ENCODE assay signal across 9 mouse cellular contexts in the genomic region with DNA sequence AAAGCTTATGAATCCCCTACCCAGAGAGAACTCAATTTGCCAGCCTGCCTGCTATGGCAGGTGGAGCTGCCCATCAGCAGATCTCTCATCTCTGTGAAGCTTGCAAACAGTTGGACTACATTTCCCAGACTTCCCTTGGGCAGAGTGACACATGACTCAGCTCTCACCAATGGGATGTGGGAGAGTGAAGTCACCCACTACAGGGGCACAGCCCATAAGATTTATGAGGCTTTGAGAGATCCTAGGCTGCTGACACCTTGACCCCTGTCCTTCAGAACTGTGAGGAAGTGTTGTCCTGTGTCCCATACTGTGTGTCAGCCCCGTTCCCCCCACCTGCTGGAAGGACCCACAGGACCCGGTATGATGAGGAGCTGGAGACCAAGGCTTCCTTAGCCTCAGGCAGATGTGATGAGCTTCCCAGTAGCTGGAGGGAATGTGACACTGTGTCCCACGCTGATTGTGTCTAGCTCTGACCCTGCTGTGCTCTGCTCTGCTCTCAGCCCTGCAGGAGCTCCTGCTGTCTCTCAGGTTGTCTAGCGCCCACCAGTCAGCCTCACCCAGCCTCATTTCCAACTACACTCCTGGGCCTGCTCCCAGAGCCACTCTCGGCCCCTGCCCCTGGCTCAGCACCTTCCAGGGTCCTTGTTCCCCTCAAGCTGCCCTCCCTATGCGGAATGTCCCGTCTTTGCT. TPM values are rescaled to one million over a fixed set of nuclear protein-coding genes. Genes with fewer than 3 reads are reported as not detected.
DNase-seq lines count a peak whose midpoint lies in the region; ATAC-seq and TF ChIP-seq lines count a peak whose summit lies in the region.
"Had no signal": no experiment of that assay in that cellular context is flagged by ENCODE, and none has a peak within 500 bp of the region (broad histone marks: within the 10 kb centered on the region; RNA-seq: fewer than 3 reads in every experiment).

No protein-coding gene starts in this region.

- H3K4me2 ChIP-seq in hindbrain, postnatal 0 days (ENCODE audit: low read depth, low read length), result peak overlapping the region; percentile 36

- no peaks in the 10 kb centered on the region for H3K27me3 ChIP-seq in hindbrain, postnatal 0 days (ENCODE audit: insufficient read depth, low read length)

- H3K36me3 ChIP-seq in hindbrain, postnatal 0 days (ENCODE audit: insufficient read depth, low read length), result no peaks in the 10 kb centered on the region

- peak; percentile 92 for ATAC-seq in hindbrain, postnatal 0 days

- no peak for TF ChIP-seq CTCF in hindbrain, postnatal 0 days (IDR thresholded peaks at IDR 0.05; ENCODE audit: low read depth)

- peak; percentile 48 for DNase-seq in MN1 (ENCODE audit: low spot score)
- DNase-seq in cerebellum, adult 8-10 months, result peak; percentile 64
- DNase-seq in frontal cortex, postnatal 10 days (ENCODE audit: low spot score in 2 of 2), result peak; percentile 58 to 66
- DNase-seq in hindbrain, postnatal 0 days (ENCODE audit: low spot score), result peak; percentile 88
- DNase-seq in left cerebral cortex, adult 11 months (ENCODE audit: low spot score), result peak; percentile 66
- DNase-seq in lung, postnatal 36 days, result peak; percentile 82
- peak; percentile 42 for DNase-seq in right cerebral cortex, postnatal 14 days
- DNase-seq in spleen, adult 12 weeks (ENCODE audit: low spot score), result no peak

- no peak overlapping the region for H3K4me3 ChIP-seq in hindbrain, postnatal 0 days (ENCODE audit: low read length)

- 58% methylated on average over 7 of the region's 7 CpGs for WGBS in hindbrain, postnatal 0 days

- no peak overlapping the region for H3K9ac ChIP-seq in hindbrain, postnatal 0 days (replicated peaks; ENCODE audit: low read length)

- peaks cover 5% of the 10 kb centered on the region; the same call in 1 of the 2 replicates for H3K4me1 ChIP-seq in hindbrain, postnatal 0 days (ENCODE audit: insufficient read depth, low read length)

- H3K9me3 ChIP-seq in hindbrain, postnatal 0 days (ENCODE audit: low read length), result no peaks in the 10 kb centered on the region

- H3K27ac ChIP-seq in hindbrain, postnatal 0 days, result peak overlapping the region; percentile 58; the same call in 1 of the 2 replicates
- H3K27ac ChIP-seq: macrophage had no signal

RNA-seq across cellular contexts. Expression of a gene that starts 40.8 kb away (rescaled TPM):
- total RNA-seq in hindbrain, postnatal 0 days (2014; rRNA removed), result 1.3 and 4.6 TPM in 2 replicates
- 0.54 TPM in 1 of 2 replicates, not detected in the other for polyA plus RNA-seq in hindbrain, postnatal 0 days (2015; fragmentation: Nextera tagmentation; extraction: Ambion mirVana)
